In the genomic region with DNA sequence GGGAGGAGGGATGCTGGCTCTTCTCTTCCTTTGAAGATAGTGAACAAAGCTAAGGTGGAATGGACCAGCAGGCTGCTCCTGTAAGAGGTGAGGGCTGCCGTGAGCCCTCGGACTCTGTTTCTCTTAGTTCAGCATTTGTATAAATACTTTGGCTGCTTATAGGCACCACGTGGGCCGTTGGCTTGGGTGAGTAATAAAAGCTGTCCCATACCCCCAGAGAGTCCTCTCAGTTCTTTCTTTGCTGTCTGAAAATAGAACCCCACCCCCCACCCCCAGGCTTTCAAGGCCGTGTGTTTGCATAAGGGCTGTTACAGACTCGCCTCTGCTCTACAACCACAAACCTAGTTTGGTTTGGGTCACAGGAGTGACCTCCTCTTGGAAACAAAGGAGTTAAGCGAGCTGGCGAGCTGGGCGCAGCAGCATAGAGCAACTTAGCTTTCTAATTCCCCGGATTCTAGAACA, we compare ENCODE assay signal across 10 mouse cellular contexts. TPM values are rescaled to one million over a fixed set of nuclear protein-coding genes. Genes with fewer than 3 reads are reported as not detected.
DNase-seq lines count a peak whose midpoint lies in the region; ATAC-seq and TF ChIP-seq lines count a peak whose summit lies in the region.
"Had no signal": no experiment of that assay in that cellular context is flagged by ENCODE, and none has a peak within 500 bp of the region (broad histone marks: within the 10 kb centered on the region; RNA-seq: fewer than 3 reads in every experiment).

No protein-coding gene starts in this region.

- H3K4me1 ChIP-seq in heart, embryonic 10.5 days: peaks cover 7% of the 10 kb centered on the region
- H3K4me1 ChIP-seq in heart, adult 2 months (ENCODE audit: control insufficient read depth, insufficient read depth, low read length): no peaks in the 10 kb centered on the region
- no peaks in the 10 kb centered on the region; the same call in 1 of the 2 replicates for H3K4me1 ChIP-seq in lung, postnatal 0 days (ENCODE audit: insufficient read depth, low read depth, low read length)
- no peaks in the 10 kb centered on the region for H3K4me1 ChIP-seq in liver, embryonic 16.5 days (ENCODE audit: control insufficient read depth, low read depth, low read length)
- H3K4me1 ChIP-seq: liver, embryonic 15.5 days had no signal

- intact Hi-C loops in heart, adult 2 months (cut with DNase I): no loop called here

- DNase-seq in heart, embryonic 10.5 days (ENCODE audit: low spot score): no peak
- no peak for DNase-seq in heart, adult 2 months
- peak; percentile 12 for DNase-seq in lung, postnatal 0 days (ENCODE audit: low spot score)
- no peak for DNase-seq in lung, postnatal 10 days
- DNase-seq in yolk sac, embryonic 10.5 days (ENCODE audit: low spot score): peak; percentile 17
- no peak for DNase-seq in left cerebral cortex, adult 8-10 months (ENCODE audit: low spot score in 2 of 2)
- DNase-seq in adipocyte (ENCODE audit: low spot score): no peak
- DNase-seq: right cerebral cortex, postnatal 4 days had no signal

- no peaks in the 10 kb centered on the region for H3K36me3 ChIP-seq in heart, embryonic 10.5 days
- H3K36me3 ChIP-seq in heart, adult 2 months (ENCODE audit: control insufficient read depth, insufficient read depth, low read length): no peaks in the 10 kb centered on the region
- no peaks in the 10 kb centered on the region for H3K36me3 ChIP-seq in lung, postnatal 0 days (ENCODE audit: insufficient read depth, low read length)
- H3K36me3 ChIP-seq in liver, embryonic 16.5 days (ENCODE audit: control insufficient read depth, insufficient read depth): no peaks in the 10 kb centered on the region
- H3K36me3 ChIP-seq: liver, embryonic 15.5 days had no signal

- 47% methylated on average over 10 of the region's 10 CpGs for WGBS in heart, embryonic 10.5 days
- 36% methylated on average over 10 of the region's 10 CpGs for WGBS in heart, adult 2 months
- WGBS in lung, postnatal 0 days: 10% methylated on average over 10 of the region's 10 CpGs
- 35% methylated on average over 10 of the region's 10 CpGs for WGBS in liver, embryonic 16.5 days (ENCODE audit: insufficient replicate concordance)

- peak overlapping the region; percentile 73 for H3K27ac ChIP-seq in heart, embryonic 10.5 days
- H3K27ac ChIP-seq in heart, adult 2 months: no peak overlapping the region
- H3K27ac ChIP-seq in lung, postnatal 0 days (ENCODE audit: low read length): no peak overlapping the region
- no peak overlapping the region for H3K27ac ChIP-seq in liver, embryonic 16.5 days (ENCODE audit: low read length)
- H3K27ac ChIP-seq: liver, embryonic 15.5 days had no signal

- H3K9ac ChIP-seq in heart, adult 2 months (ENCODE audit: low read depth, low read length): no peak overlapping the region
- H3K9ac ChIP-seq in lung, postnatal 0 days (replicated peaks; ENCODE audit: low read depth): no peak overlapping the region
- no peak overlapping the region for H3K9ac ChIP-seq in liver, embryonic 16.5 days (ENCODE audit: low read depth, low read length)
- H3K9ac ChIP-seq: liver, embryonic 15.5 days had no signal

- H3K4me2 ChIP-seq in lung, postnatal 0 days (replicated peaks; ENCODE audit: low read depth, low read length): peak overlapping the region; percentile 19; the same call in 1 of the 2 replicates
- no peak overlapping the region for H3K4me2 ChIP-seq in liver, embryonic 16.5 days (ENCODE audit: low read depth, low read length)
- H3K4me2 ChIP-seq: liver, embryonic 15.5 days had no signal

- ATAC-seq in lung, postnatal 0 days: peak; percentile 17; the same call in 1 of the 2 replicates
- 0 out of 2 replicates have a peak, but pooled peaks have one; percentile 21 for ATAC-seq in liver, embryonic 16.5 days (ENCODE audit: low read depth)

- TF ChIP-seq POLR2A in heart, adult 2 months (IDR thresholded peaks at IDR 0.05; ENCODE audit: insufficient read depth, low read depth, low read length): no peak

- no peak for TF ChIP-seq CTCF in heart, adult 2 months (IDR thresholded peaks at IDR 0.05)
- TF ChIP-seq CTCF in lung, postnatal 0 days (IDR thresholded peaks at IDR 0.05): no peak

- no peaks in the 10 kb centered on the region for H3K27me3 ChIP-seq in heart, embryonic 10.5 days (ENCODE audit: insufficient read depth, poor library complexity, severe bottlenecking)
- no peaks in the 10 kb centered on the region for H3K27me3 ChIP-seq in heart, adult 2 months (ENCODE audit: control insufficient read depth, insufficient read depth, low read length)
- no peaks in the 10 kb centered on the region for H3K27me3 ChIP-seq in lung, postnatal 0 days (replicated peaks; ENCODE audit: insufficient read depth, low read length)
- no peaks in the 10 kb centered on the region for H3K27me3 ChIP-seq in liver, embryonic 16.5 days (ENCODE audit: control insufficient read depth, insufficient read depth, low read depth, low read length)
- H3K27me3 ChIP-seq: liver, embryonic 15.5 days had no signal

- H3K4me3 ChIP-seq in heart, embryonic 10.5 days: no peak overlapping the region
- H3K4me3 ChIP-seq in heart, adult 2 months: no peak overlapping the region
- no peak overlapping the region for H3K4me3 ChIP-seq in lung, postnatal 0 days (ENCODE audit: low read depth, low read length)
- H3K4me3 ChIP-seq in liver, embryonic 16.5 days (ENCODE audit: low read depth, low read length): no peak overlapping the region
- H3K4me3 ChIP-seq: liver, embryonic 15.5 days had no signal

- TF ChIP-seq EP300 in heart, adult 2 months (IDR thresholded peaks at IDR 0.05; ENCODE audit: insufficient read depth, low read depth, low read length): no peak
- no peak for TF ChIP-seq EP300 in lung, postnatal 0 days (IDR thresholded peaks at IDR 0.05)

- no peaks in the 10 kb centered on the region for H3K79me2 ChIP-seq in heart, adult 2 months (replicated peaks; ENCODE audit: control insufficient read depth, insufficient read depth, low read length)

- no peaks in the 10 kb centered on the region for H3K9me3 ChIP-seq in heart, embryonic 10.5 days
- H3K9me3 ChIP-seq in lung, postnatal 0 days (ENCODE audit: low read length): no peaks in the 10 kb centered on the region
- H3K9me3 ChIP-seq in liver, embryonic 16.5 days (replicated peaks; ENCODE audit: control insufficient read depth, low read length): no peaks in the 10 kb centered on the region
- H3K9me3 ChIP-seq: liver, embryonic 15.5 days had no signal

RNA-seq across cellular contexts. Expression of gene 6030458C11Rik, which starts 35.0 kb away (rescaled TPM):
- 39.8 and 42.3 TPM in 2 replicates for polyA plus RNA-seq in heart, embryonic 10.5 days (2016; fragmentation: Nextera tagmentation; extraction: Ambion mirVana)
- 10 to 100 TPM; 13.2 to 14.1 TPM for total RNA-seq in heart, adult 2 months (2021)
- 7.3 and 11.5 TPM in 2 replicates for polyA plus RNA-seq in heart, adult 2 months (2012; rRNA removed)
- 17.4 and 17.7 TPM in 2 replicates for polyA plus RNA-seq in lung, postnatal 0 days (2015; fragmentation: Nextera tagmentation; extraction: Ambion mirVana)
- 24.0 and 25.1 TPM in 2 replicates for polyA plus RNA-seq in liver, embryonic 16.5 days (2015; fragmentation: Nextera tagmentation; extraction: Ambion mirVana)
- 10 to 100 TPM; 24.2 to 26.9 (median 25.4) TPM for total RNA-seq in left cerebral cortex, adult 8-10 months (2022)

RNA-seq across cellular contexts. Expression of gene Drosha, which starts 35.2 kb away (rescaled TPM):
- 47.3 and 52.6 TPM in 2 replicates for polyA plus RNA-seq in heart, embryonic 10.5 days (2016; fragmentation: Nextera tagmentation; extraction: Ambion mirVana)
- 10 to 100 TPM; 37.8 to 43.1 TPM for total RNA-seq in heart, adult 2 months (2021)
- 13.4 and 14.9 TPM in 2 replicates for polyA plus RNA-seq in heart, adult 2 months (2012; rRNA removed)
- polyA plus RNA-seq in lung, postnatal 0 days (2015; fragmentation: Nextera tagmentation; extraction: Ambion mirVana): 9.7 and 10.3 TPM in 2 replicates
- 10.5 and 10.9 TPM in 2 replicates for polyA plus RNA-seq in liver, embryonic 16.5 days (2015; fragmentation: Nextera tagmentation; extraction: Ambion mirVana)
- total RNA-seq in left cerebral cortex, adult 8-10 months (2022): 10 to 100 TPM; 84.5 to 88.7 (median 86.3) TPM

RNA-seq across cellular contexts. Expression of gene Pdzd2, which starts 49.7 kb away (rescaled TPM):
- 7.3 and 10.7 TPM in 2 replicates for polyA plus RNA-seq in heart, embryonic 10.5 days (2016; fragmentation: Nextera tagmentation; extraction: Ambion mirVana)
- total RNA-seq in heart, adult 2 months (2021): 10 to 100 TPM; 78.9 to 83.9 TPM
- 15.0 and 25.0 TPM in 2 replicates for polyA plus RNA-seq in heart, adult 2 months (2012; rRNA removed)
- polyA plus RNA-seq in lung, postnatal 0 days (2015; fragmentation: Nextera tagmentation; extraction: Ambion mirVana): 114 and 116 TPM in 2 replicates
- 0.92 and 1.0 TPM in 2 replicates for polyA plus RNA-seq in liver, embryonic 16.5 days (2015; fragmentation: Nextera tagmentation; extraction: Ambion mirVana)
- 10 to 100 TPM; 67.0 to 85.4 (median 77.8) TPM for total RNA-seq in left cerebral cortex, adult 8-10 months (2022)

Comparison
In these comparisons a context has a peak if more than half of its experiments do, and no peak if none do; other contexts are left out.
1. DNase-seq: peak in lung, postnatal 0 days (single experiment) and yolk sac, embryonic 10.5 days (single experiment); none in heart, embryonic 10.5 days (single experiment), heart, adult 2 months (0 of 2), lung, postnatal 10 days (single experiment), left cerebral cortex, adult 8-10 months (0 of 2) and adipocyte (single experiment).